Mouse (Mus musculus) G1E-ER4 (cell line): ENCODE data around the gene Sec31a. TPM values are rescaled to one million over a fixed set of nuclear protein-coding genes. Genes with fewer than 3 reads are reported as not detected.

ENCODE experiments used
- GATA1 ChIP-seq: IDR thresholded peaks from one replicate; pipeline ENCODE4 v1.8.0; 2012; ENCODE audit warnings: low read length, inconsistent platforms
- polyA plus RNA-seq: library from polyadenylated mRNA; stranded (reverse); fragments of >175 nt; gene quantifications from 2 replicates; pipeline ENCODE4 v1.2.3, GENCODE M21; 2012

Gene Sec31a
- polyA plus RNA-seq, 1 experiment = 134 TPM

- no peak for TF ChIP-seq GATA1
Measured at GRCm38 (mm10) chr5:100418861-100419260, 2.8 kb upstream of the Sec31a start.

- TF ChIP-seq GATA1 = no peak
Measured at GRCm38 (mm10) chr5:100418077-100418476, 2.0 kb upstream of the Sec31a start.

DNA sequence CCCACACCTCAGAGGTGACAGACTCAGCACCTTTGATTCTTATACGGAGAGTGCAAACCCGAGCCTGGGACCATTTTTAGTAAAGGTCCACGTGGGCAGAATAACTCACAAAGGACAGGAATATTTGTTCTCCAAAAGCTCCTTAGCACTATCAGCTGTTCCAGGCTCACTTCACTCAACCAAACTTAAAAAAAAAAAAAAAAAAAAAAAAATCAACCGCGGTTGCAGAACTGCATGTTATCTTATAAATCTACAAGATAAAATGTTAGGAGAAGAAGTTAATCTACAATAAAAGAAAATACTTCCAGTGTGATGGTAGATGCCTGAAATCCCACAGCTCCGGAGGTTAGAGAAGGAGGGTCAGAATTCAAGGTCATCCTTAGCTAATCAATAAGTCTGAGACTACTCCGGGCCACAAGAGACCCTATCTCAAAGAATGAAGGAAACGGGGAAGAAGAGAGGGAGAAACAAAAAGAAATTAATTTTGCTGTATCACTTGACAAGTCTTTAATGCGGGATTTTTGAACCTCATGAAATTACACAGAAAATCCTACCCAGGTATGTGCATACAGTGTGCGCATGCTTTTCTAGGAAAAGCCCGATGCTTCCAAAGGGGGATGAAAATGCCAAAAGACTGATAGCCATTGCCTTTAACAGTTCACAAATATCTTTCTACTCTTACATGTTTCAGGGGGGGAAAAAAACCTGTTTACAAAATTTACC lies 1.4 kb downstream of the Sec31a start:
- TF ChIP-seq GATA1 = no peak

DNA sequence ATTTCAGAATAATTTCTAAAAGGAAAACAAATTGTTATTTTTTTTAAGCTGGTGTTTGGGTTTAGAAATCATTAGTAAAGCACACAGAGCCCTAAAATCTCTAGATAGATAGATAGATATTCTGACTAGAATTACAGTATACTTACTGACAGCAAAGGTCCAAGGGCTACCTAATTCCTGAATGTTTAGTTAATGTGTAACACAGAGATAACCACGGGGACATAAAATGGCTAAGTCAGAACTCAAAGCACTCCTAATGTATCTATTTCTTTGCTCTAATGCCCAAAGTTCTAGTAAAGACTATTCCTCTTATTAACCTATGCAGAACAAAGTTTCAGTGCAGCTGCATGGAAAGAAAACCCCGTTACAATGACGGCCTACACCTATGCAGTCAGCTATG lies 3.1 kb downstream of the Sec31a start:
- TF ChIP-seq GATA1 = no peak

DNA sequence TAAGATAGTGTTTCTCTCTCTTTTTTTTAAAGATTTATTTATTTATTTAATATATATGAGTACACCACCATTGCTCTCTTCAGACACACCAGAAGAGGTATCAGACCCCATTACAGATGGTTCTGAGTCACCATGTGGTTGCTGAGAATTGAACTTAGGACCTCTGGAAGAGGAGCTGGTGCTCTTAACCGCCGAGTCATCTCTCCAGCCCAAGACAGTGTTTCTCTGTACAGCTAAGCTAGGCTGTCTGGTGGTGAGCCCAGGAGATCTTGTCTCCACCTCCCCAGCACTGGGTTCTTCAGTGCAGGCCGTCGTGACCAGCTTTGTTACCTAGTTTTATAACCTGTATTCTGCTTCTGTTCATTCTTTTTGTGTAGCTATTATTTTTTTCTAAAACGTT lies 5.8 kb downstream of the Sec31a start:
- no peak for TF ChIP-seq GATA1

DNA sequence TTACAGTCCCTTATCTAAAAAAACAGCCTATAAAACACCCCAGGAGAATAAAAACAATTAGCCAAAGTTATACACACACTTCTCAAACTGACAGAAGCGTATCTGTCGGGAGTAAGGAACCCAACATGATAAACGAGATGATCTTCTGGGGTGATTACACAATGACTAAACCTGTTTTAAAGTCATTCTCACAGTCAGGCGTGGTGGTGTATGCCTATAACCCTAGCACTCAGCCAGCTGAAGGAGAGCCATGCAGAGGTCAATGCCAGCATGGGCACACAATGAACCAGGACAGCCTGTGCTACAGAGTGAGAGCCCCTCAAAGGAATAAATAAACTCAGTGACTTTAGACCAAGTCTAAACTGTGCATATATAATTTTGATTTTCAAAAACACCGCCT lies 7.5 kb downstream of the Sec31a start:
- TF ChIP-seq GATA1 = peak; percentile 7

- TF ChIP-seq GATA1 = no peak
Measured at GRCm38 (mm10) chr5:100396753-100397152, 19.3 kb downstream of the Sec31a start.

DNA sequence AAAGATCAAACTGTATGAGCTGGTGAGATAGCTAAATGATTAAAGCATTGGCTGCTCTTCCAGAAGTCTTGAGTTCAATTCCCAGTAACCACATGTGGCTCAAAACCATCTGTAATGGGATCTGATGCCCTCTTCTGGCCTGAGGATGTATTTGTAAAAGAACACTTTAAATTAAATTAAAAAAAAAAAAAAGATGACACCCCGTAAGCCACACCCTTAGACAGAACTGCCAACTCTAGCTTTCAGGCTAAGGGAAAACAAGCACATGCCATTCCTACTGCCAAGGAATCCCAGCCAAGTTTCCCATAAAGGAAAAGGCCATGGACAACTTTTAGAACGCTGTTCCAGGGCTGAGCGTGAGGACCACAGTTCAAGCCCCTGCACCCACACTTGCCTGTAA lies 22.4 kb downstream of the Sec31a start:
- TF ChIP-seq GATA1 = no peak

GRCm38 (mm10) chr5:100392436-100392955 lies 23.5 kb downstream of the Sec31a start:
- no peak for TF ChIP-seq GATA1

- TF ChIP-seq GATA1 = no peak
Measured at GRCm38 (mm10) chr5:100383782-100384510, 32.1 kb downstream of the Sec31a start.

- no peak for TF ChIP-seq GATA1
Measured at GRCm38 (mm10) chr5:100381094-100381493, 34.9 kb downstream of the Sec31a start.

- no peak for TF ChIP-seq GATA1
Measured at GRCm38 (mm10) chr5:100380277-100380676, 35.8 kb downstream of the Sec31a start.

DNA sequence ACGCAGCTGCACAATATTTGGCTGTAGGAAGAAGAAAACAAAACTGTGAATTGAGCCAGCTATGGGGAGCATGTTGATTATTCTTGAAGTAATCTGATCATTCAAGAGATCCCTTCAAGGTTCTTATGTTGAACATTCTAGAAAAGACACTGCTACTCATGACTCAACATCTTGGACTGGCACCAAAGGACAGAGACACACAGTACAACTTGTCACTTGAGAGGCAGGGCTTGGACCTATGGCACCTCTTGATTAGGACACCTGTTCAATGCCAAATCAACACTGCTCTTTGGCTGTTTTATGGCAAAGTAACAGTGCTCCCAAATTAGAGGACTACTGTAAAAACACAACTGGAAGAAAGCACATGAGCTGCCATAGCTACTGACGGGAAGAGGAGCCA lies 37.1 kb downstream of the Sec31a start:
- no peak for TF ChIP-seq GATA1

GRCm38 (mm10) chr5:100378211-100378610 lies 37.8 kb downstream of the Sec31a start:
- TF ChIP-seq GATA1 = no peak

GRCm38 (mm10) chr5:100377376-100377775 lies 38.7 kb downstream of the Sec31a start:
- TF ChIP-seq GATA1 = no peak

- no peak for TF ChIP-seq GATA1
Measured at GRCm38 (mm10) chr5:100374703-100375102, 41.3 kb downstream of the Sec31a start.

DNA sequence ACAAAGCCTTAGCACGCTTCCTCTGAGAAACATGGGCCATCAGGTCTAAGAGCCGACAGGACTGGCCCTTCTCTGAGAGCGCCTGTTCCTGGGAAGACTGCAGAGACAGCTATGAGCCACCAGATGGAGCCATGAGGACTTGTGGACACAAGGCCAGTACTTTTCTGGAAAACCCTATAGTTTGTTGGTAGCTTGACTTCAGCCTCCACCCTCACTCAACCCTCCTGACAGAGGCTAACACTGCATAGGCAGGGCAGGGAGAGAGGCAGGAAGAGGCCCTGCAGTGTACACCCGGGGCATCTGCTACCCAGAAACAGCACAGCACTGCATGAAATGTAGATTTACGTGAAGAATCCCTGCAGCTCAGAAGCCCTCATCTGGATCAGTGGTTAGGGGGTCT lies 42.1 kb downstream of the Sec31a start:
- TF ChIP-seq GATA1 = no peak
